Mouse (Mus musculus) thymus, postnatal 4 days (tissue): ENCODE results near the gene Col6a5.

ENCODE experiments used
- DNase-seq: peaks from one replicate; pipeline ENCODE4 v3.0.0; 2021

Gene Col6a5

DNA sequence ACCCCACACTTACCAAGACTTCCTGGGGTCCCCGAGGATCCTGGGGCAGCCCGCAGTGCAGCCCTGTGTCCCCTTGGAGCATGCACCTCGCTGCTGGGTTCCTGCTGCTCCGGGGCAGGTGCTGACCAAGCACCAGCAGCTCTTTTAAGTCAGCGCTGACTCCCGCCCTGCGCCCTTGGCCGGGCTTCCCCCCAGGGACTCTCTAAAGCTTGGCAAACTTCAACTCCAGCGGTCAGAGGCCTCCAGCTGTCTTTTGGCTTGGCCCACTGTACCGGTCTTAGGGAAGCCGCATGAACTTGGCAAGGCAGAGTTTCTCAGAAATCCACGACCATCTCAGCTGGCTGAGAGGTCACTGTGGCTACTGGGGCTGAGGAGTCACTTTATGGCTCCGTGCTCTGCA lies at the start of gene Col6a5:
Col6a5 (minus strand) TSS at position 111 of the 400 bp plus-strand sequence.
- no peak for DNase-seq

DNA sequence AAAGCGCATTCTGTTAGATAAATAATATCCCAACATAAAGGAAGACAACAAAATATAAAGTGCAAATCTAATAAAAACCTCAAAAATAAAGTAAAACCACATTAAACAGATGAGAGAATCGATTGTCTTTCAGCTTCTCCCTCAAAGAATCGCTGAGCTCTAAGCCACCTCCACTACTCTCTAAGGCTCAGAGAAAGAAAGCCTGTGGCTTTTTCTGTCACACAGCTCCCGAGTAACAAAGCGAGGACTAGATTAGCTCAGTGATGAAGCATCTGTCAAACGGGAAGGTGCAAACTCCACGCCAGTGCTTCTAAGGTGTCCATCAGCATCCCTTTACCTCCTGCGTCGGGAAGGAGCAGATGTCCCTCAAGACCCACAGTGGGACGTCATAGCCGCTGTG lies 37.5 kb upstream of the Col6a5 start:
- DNase-seq, result no peak

DNA sequence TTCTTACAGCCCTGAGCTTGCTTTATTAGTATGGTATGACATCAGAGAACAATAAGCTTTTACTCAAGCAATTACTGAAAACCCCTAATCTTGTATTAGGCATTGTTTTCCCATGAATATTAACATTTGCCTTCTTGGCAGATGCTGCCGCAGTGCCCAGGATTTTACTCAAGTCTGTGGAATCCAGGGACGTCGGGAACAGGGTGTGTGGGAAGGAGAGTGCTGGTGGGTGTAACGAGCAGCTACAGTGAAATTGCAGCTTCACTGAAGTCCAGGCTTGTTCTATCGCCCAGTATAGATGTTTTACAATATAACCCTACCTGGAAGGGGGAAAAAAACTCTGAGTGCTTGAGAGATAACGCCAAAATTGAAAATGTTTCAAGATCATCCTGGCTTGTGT lies 32.0 kb upstream of the Col6a5 start:
- DNase-seq, result no peak

DNA sequence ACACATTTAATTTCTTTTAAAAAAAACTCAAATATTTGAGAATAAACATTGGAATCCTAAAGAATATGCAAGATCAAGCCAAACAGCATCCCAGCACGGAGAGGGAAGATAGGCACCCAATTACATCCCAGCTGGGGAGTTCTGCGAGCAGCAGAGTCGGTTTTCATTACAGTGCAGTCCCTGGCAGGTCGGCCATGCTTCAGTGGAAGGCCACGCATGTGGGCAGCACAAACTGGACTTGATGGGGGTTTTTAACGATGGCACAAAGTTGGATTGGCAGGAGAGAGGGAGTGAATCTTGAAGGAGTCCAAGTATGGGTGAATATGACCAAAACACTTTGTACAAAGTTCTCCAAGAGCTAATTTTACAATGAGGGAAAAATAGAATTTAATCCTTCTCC lies 29.7 kb upstream of the Col6a5 start:
- DNase-seq, result no peak

DNA sequence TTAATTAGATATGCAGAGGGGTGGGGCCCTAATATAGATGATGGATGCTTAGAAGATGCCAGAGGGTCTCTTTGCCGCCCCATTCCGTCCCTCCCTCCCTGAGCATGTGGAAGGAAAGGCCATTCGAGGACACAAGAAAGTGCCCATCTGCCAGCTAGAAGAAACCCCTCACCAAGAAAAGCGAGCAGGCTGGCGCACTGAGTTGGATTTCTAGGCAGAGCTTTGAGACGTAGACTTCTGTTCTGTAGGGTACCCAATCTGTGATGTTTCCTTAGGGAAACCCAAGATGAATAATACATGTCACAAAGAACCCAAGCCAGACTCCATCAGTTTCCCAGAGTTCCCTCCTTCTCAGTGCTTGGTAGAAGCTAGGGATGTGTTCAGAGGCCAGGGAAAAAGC lies 29.0 kb upstream of the Col6a5 start:
- DNase-seq, result no peak

DNA sequence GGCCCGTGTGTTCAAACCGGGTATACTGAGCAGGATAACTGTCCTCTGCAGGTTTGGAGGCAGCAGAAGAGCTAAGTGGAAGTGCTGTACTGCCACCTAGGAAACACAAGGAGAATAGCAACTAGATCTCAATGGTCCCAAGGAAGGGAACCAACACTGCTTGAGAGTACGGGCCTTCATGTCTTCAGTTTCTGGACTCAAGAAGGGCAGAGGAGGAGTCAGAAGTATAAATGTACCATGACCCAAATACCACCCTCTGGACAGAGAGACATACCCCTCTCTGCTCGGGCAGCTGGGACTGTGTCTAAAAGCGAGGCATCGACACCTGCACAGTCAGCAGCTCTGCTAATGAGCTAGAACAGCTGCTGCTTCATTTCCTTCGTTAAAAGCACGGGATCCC lies 27.7 kb upstream of the Col6a5 start:
- DNase-seq, result no peak

DNA sequence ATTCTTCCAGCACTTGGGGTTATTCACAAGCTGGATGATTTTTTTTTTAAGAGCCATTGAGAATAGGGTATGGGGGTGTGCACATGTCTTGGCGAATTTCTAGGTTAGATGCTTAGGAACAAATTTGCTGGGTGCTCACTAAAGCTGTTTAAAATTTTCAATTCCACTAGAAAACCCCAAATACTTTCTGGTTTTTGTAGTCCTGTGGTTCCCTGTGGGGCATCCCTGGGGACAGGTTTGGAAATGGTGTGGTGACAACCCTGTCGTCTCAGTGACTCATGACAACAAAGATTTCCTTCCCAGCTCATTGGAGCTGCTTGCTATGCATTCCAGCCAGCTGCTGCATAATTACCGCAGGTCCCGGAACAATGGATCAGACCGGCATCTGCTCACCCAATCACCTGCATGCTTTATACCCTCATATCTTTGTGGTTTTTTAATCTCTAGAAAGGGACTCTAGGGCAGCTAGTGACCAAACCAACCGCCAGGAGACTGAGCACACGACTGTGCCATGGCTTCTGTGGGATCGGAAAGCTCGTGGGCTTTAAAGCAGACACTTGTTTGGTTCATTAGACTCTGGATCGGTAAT lies 24.6 kb upstream of the Col6a5 start:
- DNase-seq, result no peak

DNA sequence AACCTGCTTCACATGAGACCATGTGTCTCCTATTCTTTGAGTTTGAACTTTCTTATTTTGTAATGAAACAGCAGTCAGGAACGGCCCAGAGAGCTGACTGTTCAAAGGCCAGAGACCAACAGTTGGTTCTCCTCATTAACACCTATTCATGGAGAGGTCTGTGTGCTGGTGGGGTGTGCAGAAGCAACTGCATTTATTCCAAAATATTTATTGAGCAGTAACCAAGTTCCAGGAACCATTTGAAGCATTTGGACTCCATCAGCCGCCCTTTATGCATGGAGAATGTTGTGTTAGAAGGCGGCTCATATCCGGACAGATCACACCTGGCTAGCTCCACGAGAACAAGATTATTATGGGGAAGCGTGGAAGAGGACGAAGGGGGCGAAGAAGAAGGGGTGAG lies 18.0 kb upstream of the Col6a5 start:
- DNase-seq, result no peak

DNA sequence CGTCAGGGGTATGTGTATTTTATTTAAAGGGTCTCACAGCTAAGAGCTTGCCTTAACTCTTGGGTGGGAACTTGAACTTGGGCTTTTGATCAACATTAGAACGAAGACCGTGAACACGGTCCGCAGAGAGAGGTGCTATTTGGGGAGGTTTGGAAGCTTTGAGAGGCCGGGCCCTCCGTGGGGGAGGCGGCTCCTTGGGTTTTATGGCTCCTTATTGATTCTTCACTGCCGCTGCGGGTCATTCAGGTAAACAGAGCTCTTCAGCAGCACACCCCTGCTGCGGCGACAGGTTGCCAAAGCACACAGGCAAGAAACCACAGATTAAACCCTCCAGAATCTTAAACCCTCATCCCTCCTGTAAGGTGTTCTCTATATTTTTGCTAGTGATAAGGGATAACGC lies 16.4 kb upstream of the Col6a5 start:
- no peak for DNase-seq

DNA sequence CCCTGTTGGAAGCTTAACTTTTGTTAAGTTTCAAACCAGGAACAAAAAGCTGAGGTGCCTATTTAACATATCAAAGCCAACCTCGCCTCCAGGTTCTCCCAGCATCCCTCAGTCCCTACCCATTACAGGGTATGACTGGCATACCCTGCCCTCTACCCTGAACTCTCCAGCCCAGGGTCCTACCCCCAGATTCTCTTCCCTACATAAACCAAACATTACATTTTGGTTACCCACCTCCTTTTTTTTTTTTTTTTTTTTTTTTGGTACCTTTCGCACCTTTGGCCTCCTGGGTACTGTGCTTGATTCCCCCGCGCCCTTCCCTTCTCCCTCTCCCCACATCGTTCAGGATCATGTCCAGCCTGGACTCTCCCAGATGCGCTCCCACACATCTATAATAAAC lies 15.9 kb upstream of the Col6a5 start:
- no peak for DNase-seq

DNA sequence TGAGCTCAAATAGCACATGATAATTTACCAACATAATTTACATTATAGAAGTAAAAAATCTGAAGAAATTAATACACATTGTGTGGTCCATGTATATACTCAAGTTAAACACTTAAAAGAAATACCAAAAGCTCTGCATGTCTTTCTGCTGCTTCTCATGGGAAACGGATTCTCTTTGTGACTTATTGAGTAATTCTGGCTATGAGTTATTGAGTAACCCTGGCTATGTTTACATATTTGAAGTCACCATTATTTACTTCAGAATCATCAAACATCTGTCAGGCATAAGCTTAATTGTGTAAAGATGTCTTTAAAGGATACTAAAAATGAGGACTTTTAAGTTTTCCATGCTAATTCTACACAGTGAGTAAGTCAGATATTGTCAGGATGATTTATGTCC lies 13.3 kb upstream of the Col6a5 start:
- no peak for DNase-seq

DNA sequence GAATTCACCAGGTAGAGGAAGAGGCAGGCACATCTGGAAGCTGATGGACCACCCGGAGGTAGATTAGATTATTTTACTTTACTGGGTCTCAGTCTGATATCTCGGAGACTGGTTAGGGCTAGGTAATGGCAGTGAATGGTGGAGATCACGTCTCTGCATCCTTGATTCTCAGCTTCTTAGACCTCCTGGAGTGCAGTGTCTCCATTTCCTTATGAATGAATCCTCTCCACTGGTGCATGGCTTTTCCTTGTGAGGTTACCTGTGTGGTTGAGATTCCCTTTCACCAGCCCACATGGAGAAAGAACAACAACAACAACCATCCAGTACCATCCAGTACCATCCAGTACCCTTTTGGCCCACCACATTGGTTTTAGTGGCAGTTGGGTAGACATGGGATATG lies 11.6 kb upstream of the Col6a5 start:
- DNase-seq, result no peak

DNA sequence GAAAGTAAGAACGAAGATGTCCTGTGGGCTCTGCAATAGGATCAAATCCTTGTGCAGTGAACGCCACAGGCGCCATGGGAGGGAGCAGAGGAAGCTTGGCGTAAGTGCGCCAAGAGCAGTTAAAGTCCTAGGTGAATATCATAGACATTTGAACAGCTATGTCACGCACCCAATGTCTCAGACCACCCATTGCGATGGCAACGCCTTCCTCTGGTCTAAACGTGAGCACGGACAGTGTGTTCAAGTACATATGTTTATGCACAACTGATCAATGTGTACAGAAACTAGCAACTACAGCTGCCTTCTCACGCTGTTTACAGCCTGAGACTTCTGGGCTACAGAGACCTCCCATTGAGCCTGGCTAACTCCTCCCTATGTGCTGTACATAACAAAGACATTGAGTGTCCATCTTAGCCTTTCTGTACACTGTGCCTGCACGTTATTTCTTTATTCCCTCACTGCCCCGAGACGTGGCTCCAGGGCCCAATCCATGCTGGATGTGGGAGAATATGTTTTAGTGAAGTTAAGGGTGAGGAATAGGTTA lies 11.0 kb upstream of the Col6a5 start:
- no peak for DNase-seq

DNA sequence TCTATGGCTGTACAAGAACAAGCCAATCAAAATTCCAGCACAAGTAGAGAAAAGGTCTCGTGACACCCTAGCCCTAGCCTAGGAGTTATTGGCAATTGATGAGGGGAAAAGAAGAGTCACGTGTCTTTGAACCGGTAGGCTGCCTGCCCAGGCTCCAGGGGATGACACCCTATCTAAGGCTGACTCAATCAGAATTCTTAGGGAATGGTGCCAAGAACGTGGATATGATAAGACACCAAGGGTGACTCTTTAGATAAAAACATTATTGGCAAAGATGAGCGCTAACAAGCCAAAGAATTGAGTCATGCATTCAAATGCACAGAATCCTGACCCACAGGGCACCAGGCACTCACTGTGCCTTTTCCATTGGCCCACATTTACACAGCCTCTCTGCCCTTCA lies 10.5 kb upstream of the Col6a5 start:
- no peak for DNase-seq

DNA sequence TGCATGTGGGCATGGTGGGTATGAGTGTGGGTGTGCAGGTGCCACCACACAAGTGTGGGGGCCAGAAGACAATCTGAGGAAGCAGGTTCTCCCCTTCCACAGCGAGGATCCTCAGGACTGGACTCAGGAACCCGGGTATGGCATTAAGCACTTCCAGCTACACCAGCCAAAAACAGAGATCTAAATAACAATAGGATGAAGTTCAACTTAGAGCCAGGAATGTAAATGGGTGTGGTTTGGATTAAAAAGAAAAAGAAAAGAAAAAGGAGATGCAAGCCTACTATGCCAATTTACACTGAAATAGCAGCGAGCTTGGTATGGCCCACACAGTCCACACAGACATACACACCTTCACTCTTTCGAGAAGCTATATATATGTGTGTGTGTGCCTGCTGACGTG lies 7.5 kb upstream of the Col6a5 start:
- no peak for DNase-seq

DNA sequence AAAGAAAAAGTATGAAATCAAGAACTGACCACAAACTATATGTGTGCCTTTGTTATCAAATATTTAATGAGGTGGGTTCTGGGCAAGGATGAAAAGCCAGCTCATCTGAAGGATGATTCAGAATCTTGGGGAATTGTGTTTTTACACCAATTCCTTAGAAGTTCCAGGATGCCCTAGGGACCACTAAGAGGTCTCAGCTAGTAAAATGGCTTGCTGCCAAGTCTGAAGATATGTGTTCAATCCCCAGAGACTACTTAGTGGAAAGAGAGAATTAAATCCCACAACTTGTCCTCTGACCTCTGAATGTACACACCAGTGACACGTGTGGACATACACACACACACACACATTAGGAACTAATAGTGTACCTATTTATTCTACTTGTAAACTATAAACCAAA lies 1.3 kb downstream of the Col6a5 start:
- no peak for DNase-seq

DNA sequence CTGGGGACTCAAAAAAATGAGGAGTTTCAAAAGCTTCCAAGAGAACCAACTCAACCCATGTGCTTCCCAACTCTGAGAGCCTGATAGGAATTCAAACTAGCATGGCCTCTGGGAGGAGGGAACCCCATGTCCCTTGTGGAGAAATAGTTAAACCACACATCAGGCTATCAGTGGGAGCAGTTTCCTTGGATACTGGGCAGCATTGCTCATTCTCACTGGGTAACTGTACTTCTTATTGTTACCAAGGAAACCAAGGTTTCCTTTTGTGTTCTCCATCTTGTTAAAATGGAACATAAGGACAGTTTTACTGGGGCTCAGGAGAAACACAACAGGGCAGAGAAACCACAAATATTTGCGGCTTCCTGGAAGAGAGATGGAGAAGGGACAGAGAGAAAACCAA lies 10.7 kb downstream of the Col6a5 start:
- DNase-seq, result no peak

DNA sequence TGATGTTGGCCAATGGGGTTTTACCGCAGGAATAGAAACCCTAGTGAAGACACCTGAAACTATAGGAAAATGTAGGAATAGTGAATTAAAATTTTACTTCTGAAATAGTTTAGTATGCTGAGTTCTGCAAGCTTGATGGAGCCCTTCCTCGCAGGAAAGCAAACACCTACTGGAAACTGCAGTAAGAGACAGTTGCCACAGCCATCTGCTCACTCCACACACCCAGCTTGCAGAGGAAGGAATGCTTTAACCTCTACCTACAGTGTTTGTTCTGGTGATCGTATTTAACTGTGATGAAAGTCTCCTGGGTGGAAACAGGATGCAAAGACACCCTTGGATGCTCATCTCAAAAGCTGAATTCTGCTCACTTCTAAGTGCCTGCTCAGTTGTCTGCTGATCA lies 12.9 kb downstream of the Col6a5 start:
- DNase-seq, result no peak

DNA sequence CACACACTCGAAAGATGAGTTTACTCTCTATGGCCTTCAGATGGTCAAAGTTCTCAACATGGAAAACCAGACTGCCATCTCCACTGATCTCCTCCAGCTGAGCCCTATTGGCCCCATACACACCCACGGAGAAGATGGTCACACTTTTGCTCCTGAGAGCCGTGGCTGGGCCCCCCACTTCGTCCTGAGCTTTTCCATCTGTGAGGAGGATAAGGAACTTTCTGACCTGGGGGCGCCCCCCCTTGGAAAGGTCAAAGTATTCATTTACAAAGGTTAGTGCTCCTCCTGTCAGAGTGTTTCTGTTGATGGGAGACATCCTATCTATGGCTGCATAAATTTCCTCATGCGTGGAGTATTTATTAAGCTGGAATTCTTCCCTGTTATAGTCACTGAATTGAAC lies 26.6 kb downstream of the Col6a5 start:
- DNase-seq, result no peak

DNA sequence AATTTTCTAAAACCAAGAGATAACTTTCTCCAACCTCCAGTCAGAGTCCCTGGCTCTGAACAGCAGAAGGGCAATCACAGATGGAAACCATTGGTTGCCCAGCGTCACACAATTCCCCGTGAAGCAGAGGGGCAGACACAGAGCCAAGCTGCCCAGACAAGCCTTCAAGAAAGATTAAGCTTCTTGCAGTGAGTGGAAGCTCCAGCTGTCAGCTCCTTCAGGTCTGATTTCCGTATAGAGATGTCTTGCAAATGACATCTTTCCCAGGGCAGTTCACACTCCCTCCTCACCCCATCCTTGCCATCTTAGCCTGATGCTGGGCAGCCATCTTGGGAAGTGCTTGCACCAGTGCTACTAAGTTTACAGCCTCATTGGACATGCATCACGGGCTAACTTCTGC lies 31.2 kb downstream of the Col6a5 start:
- DNase-seq, result no peak

DNA sequence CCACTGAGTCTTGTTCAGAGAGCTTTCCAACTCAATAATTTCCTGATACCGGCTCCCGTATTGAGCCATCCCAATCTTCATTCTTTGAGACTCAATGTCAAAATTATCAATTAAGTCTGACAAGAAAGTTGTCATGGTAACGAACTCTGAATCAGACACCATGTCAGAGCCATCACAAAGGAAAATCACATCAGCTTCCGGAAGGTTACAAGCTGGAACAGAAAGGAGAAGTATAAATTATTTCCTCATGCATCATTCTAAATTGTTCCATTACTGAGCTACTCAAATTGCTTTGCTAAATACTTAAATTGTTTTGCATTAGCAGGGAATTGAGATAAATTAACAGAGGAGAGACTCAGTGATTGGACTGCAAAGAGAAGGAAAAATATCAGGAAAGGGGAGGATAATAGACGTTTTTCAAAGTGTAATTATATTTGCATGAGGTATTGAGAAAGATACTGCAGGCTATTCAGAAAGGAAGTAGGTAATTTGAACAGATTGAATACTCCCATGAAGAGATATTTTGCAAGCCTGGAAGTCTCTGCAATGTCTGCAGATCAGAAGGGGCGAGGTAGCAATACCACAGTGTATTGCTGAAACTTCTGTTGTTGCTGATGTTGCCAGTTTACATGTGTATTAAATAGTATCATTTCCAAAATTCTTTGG lies 31.9 kb downstream of the Col6a5 start:
- no peak for DNase-seq

DNA sequence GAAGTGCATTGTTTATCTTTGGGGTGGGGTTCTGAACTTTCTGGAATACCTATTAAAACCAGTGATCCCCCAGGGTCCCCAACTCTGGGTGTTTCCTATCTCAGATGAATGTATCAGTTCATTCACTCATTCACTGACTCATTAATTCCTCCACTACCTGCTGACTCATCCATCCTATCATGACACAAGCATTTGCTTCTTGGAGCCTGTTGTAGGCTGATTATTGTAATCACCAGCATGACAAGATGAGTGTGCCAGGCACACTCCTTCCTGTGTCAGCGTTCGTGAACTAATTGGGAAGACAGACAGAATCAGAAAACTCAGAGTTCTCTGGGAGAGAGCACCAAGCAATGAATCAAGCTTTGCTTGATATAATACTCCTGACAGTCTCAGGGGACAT lies 36.8 kb downstream of the Col6a5 start:
- no peak for DNase-seq

DNA sequence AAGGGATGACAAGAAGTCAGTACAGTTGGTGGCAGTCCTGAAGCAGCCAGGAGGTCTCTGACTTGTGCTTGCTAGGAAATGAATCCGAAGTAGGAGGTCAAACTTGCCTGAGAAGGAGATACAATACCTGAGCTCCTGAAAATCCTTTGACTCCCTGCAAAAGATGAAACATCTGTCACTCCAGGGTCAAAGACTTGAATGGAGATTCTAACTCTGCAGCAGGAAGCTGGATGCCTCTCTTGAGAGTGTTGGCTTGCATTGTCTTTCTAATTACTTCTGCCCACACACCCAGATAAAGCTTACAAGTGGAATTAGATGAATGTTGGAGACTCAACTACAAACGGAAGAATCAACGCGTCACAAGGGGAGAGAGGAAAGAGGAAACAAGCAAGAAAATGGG lies 45.3 kb downstream of the Col6a5 start:
- DNase-seq, result no peak

DNA sequence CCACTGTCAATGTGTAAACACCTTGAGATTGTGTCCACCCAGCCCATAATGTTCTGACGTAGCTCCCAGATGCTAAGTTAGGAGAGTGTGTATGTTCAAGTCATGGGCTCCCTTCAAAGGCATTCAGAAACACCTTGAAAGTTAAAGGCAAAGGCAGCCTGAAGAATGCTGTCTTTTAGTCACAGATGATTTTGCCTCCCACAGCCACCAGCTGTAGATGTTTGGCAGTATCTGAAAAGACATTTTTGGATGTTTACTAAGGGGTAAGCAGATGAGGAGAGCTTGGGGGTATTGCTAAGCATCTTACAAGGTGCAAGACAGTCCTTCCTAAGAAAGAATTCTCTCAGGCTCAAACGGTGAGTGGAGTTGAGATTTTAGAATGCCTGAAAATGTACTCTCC lies 50.3 kb downstream of the Col6a5 start:
- no peak for DNase-seq

DNA sequence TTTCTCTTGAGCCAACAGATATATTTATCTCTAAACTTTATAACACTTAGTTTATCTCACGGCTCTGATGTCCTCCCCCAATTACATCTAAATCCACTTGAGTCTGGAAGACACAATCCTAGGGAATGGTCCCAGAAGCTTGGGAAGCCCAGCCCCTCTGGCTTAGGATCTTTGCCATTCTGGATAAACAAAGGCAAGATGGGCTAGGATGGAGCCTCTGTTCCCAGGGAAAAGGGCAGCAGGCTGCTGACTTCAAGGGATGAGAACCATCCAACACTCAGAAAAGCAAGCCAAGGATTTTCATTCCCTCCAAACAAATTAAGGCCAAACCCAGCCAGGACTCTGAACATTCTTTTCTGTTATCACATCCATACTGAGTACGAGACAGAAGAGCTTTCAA lies 51.1 kb downstream of the Col6a5 start:
- DNase-seq, result no peak
